Mouse (Mus musculus): Measurements from ENCODE around the gene Hpcal1.

The Hpcal1 gene

GRCm38 (mm10) chr12:17688913-17689312 is 1.7 kb upstream of the Hpcal1 start:
- no peak for DNase-seq

DNA sequence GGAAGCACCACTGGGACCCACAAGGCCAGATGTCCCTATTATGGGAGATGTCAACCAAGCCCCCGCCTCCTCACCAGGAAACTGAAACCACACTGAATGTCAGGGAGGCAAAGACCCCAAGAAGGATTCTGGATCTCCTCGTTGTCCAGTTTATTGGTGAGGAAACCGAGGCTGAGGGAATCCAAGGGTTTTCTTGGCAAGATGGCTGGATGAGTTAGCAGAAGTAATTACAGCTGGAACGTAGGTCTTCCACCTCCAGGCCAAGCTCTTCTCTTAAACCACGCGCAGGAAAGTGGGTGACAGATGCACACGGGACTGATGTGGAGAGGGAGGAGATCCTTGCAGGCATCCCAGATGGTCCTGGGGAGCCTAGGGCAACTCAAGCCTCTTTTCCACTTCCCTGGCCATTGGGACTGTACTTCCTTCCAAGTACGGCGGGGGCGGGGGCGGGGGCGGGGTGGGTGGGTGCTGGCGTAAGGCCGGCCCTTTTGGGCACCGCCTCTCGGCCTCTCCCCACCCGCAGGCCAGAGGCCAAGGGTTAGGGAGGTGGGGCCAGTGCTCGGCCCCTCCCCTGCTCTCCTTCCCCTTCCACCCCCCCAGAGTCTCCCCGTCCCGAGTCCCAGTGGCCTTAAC is 609 bp upstream of the Hpcal1 start:
- DNase-seq = no peak

GRCm38 (mm10) chr12:17691320-17691876 is 742 bp downstream of the Hpcal1 start:
- DNase-seq = peak; percentile 53

DNA sequence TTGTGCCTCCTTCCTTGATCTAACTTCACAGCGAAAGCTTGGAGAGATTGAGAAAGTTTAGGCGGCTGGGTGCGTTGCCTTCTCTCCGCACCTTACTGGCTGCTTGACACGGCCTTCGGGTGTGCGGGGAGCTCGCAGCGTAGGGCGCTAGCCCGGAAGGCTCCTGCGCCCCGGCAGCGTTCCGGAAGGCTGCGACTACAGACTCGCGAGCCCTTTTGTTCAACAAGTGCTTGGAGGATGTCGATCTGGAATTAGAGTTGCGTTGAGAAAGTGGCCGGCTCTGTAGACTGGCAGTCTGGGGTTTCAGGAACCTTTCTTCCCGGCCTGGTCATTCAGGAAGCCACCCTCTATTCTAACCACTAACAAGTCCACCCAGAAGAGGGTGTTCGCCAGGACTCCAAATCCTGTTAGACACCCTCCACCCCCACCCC is 1.2 kb downstream of the Hpcal1 start:
- DNase-seq = peak; percentile 60

GRCm38 (mm10) chr12:17692356-17692755 is 1.7 kb downstream of the Hpcal1 start:
- DNase-seq = no peak

- no peak for DNase-seq
Measured at GRCm38 (mm10) chr12:17692953-17693352, 2.3 kb downstream of the Hpcal1 start.

- DNase-seq = no peak
Measured at GRCm38 (mm10) chr12:17694589-17695115, 4.0 kb downstream of the Hpcal1 start.

GRCm38 (mm10) chr12:17696395-17696794 is 5.7 kb downstream of the Hpcal1 start:
- DNase-seq = no peak

GRCm38 (mm10) chr12:17698934-17699333 is 8.3 kb downstream of the Hpcal1 start:
- no peak for DNase-seq

GRCm38 (mm10) chr12:17699480-17699879 is 8.8 kb downstream of the Hpcal1 start:
- DNase-seq = peak; percentile 35

- no peak for DNase-seq
Measured at GRCm38 (mm10) chr12:17701131-17701720, 10.6 kb downstream of the Hpcal1 start.

GRCm38 (mm10) chr12:17701795-17702194 is 11.1 kb downstream of the Hpcal1 start:
- no peak for DNase-seq

GRCm38 (mm10) chr12:17702257-17702943 is 11.7 kb downstream of the Hpcal1 start:
- DNase-seq = no peak

GRCm38 (mm10) chr12:17702944-17703335 is 12.3 kb downstream of the Hpcal1 start:
- no peak for DNase-seq

GRCm38 (mm10) chr12:17703866-17704265 is 13.2 kb downstream of the Hpcal1 start:
- DNase-seq = no peak

- no peak for DNase-seq
Measured at GRCm38 (mm10) chr12:17707472-17707871, 16.8 kb downstream of the Hpcal1 start.

DNA sequence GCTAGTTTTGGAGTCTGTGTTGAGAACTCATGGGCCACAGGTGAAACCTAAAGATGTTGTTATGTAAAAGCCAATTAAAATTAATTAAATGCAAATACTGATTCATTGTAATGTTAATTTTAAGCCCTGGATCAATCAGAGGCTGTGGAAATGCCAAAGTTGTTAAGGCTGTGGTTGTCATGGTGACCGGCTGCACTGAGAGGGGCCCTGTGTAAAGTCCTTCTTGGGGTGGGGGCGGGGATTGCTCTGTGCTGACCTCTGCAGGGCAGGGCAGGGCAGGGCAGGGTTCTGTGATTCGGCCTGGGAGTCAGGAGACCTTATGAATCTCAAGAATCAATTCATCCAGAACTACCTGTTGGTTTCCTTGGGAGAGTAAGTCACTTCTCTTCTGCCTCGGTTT is 18.8 kb downstream of the Hpcal1 start:
- DNase-seq = peak; percentile 75

DNA sequence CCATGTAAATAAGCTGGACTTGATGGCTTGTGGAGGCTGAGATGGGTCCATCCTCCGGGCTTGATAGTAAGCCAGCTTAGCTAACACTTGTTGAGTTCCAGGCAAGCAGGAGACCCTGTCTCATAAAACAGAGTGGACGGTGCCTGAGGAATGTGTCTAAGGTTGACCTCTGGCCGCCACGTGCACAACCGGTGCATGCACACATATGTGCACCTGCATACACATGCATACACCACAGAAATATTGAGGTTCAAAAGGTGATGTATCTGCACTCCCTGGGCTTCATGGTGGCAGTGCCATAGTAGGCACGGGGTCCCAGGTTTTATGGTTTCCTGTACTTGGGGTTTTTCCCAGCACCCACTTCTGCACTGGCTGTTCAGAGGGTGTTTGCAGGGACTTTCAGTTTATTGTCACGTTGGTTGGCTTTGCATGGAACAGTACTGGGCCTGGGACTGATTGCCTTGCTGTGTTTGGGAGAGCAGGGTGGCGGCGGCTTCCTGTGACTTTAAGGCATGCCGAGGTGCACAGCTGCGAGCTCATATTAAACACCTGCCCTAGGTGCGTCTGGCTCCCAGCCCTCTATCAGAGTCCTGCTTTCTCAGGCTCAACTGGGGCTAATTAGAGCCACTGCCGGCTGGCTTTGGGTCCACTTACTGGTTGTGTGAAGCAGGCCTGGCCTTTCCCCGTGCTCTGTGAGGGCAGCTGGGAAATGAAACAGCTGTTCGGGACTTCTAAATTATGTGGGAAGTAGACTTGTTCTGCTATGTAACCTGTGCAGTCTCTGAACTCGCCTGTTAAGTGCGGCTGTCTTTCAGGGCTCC is 19.5 kb downstream of the Hpcal1 start:
- DNase-seq = peak; percentile 58

DNA sequence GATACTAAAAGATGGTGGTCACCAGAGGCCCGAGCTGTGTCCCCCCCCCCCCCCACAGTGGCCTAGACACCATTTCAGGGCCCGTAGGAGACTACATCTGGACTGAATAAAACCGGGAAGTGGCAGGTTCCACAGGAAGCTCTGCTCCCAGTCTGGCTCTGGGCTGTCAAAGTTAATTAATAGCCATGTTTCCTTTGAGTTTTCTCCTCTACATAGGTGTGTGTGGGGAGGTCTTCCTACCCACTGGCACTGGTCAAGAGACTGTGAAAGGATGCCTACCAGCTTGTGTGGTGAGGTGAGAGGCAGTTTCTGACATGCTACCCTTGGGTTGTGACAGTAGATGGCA is 20.1 kb downstream of the Hpcal1 start:
- DNase-seq = no peak

GRCm38 (mm10) chr12:17711731-17712388 is 21.2 kb downstream of the Hpcal1 start:
- DNase-seq = no peak

- no peak for DNase-seq
Measured at GRCm38 (mm10) chr12:17712571-17712970, 21.9 kb downstream of the Hpcal1 start.

All from embryo, embryonic 11 days (tissue).